Mouse (Mus musculus) megakaryocyte-erythroid progenitor cell, adult 5 weeks (primary cell): ENCODE results near the gene Fam107b. TPM values are rescaled to one million over a fixed set of nuclear protein-coding genes. Genes with fewer than 3 reads are reported as not detected.

Experiments
- polyA plus RNA-seq: library from polyadenylated mRNA; stranded (reverse); fragments of >175 nt; gene quantifications from 2 replicates; pipeline ENCODE4 v1.2.3, GENCODE M21; 2012

The Fam107b gene
- polyA plus RNA-seq: 1,227 and 1,368 TPM in 2 replicates

DNA sequence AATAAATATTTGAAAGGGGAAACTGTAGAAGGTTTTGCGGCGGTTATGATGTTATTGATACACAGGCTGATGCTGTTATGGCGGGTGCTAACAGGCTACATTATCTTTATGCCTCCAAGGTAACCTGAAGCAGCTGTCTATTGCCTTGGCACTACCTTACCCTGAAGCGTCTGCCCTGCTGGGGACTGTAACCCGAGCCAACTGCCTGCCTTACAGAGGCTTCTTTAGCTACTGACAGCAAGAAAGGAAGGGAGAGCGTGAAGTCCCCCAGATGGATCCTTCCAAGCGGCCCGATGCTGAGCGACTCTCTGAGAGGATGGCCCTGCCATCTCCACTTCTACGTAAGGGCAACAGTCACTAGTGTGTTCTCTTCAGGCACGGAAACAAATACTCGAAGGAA, at the start of gene Fam107b:
TSS of gene Fam107b (plus strand) at position 303 of the 400 bp plus-strand sequence.

Other genes with a start within 250 kb of the Fam107b start
- gene Rpp38, start 237.8 kb upstream of the Fam107b start, polyA plus RNA-seq: 0.41 and 0.76 TPM in 2 replicates
- not detected in 2 replicates for gene Acbd7, start 234.3 kb upstream of the Fam107b start, polyA plus RNA-seq
- gene Olah, start 173.3 kb upstream of the Fam107b start, polyA plus RNA-seq: 0.12 TPM in 1 of 2 replicates, not detected in the other
- gene Meig1, start 147.8 kb upstream of the Fam107b start, polyA plus RNA-seq: not detected in 2 replicates
- gene Dclre1c, start 146.4 kb upstream of the Fam107b start, polyA plus RNA-seq: 0.67 and 1.2 TPM in 2 replicates
- gene Suv39h2, start 95.5 kb upstream of the Fam107b start, polyA plus RNA-seq: 4.5 TPM in 2 replicates
- 2.4 and 2.5 TPM in 2 replicates for gene Gm45902, start 57.7 kb upstream of the Fam107b start, polyA plus RNA-seq
- 6.8 and 8.0 TPM in 2 replicates for gene Hspa14, start 57.7 kb upstream of the Fam107b start, polyA plus RNA-seq
- gene Cdnf, start 57.5 kb upstream of the Fam107b start, polyA plus RNA-seq: 0.04 and 0.07 TPM in 2 replicates